Mouse (Mus musculus) CH12.LX (cell line): Measurements from ENCODE around the gene Ren1. TPM values are rescaled to one million over a fixed set of nuclear protein-coding genes. Genes with fewer than 3 reads are reported as not detected.

Source experiments
- DNase-seq: peaks from one replicate; pipeline ENCODE4 v3.0.0-alpha.2; 2013; ENCODE audit errors: extremely low read depth
- H3K27ac ChIP-seq: 2 replicates; pipeline ENCODE4 v1.5.1; 2012; ENCODE audit warnings: low read depth, mild to moderate bottlenecking, control low read depth, moderate library complexity; ENCODE audit not compliant: insufficient read depth
- H3K27me3 ChIP-seq: replicated peaks from 2 replicates; pipeline ENCODE3; 2012; ENCODE audit warnings: inconsistent platforms
- H3K36me3 ChIP-seq, 2 experiments: replicated peaks in 1 of 2; 2 replicates each; pipeline versions ENCODE3 to v1.6.1; 2012; ENCODE audit warnings: inconsistent platforms in 1 of 2, low read length in 1 of 2, mild to moderate bottlenecking in 1 of 2, mixed read lengths in 1 of 2, moderate library complexity in 1 of 2; ENCODE audit not compliant: control insufficient read depth in 1 of 2, insufficient read depth in 1 of 2
- H3K4me1 ChIP-seq, 2 experiments: 2 replicates each; pipeline ENCODE4 v1.6.1; 2012; ENCODE audit warnings: inconsistent platforms in 1 of 2, moderate library complexity in 1 of 2; ENCODE audit not compliant: insufficient read depth in 2 of 2, control insufficient read depth in 1 of 2
- H3K4me2 ChIP-seq: 2 replicates; pipeline ENCODE4 v1.6.1; 2012; ENCODE audit warnings: low read depth, mild to moderate bottlenecking, control low read depth; ENCODE audit not compliant: poor library complexity, insufficient read depth, severe bottlenecking
- H3K4me3 ChIP-seq, 3 experiments: fragments of 150-350 bp in 1 of 3; sonication (generic) in 1 of 3; replicated peaks in 1 of 3; 2 replicates each; pipeline versions ENCODE3 to v1.5.1; 2011 to 2012; ENCODE audit warnings: low read depth in 2 of 3, low read length in 2 of 3, mild to moderate bottlenecking in 2 of 3, moderate library complexity in 2 of 3, control low read depth in 1 of 3, improper control_type of control experiment in 1 of 3, inconsistent platforms in 1 of 3, mixed read lengths in 1 of 3; ENCODE audit not compliant: poor library complexity in 1 of 3
- H3K79me2 ChIP-seq: replicated peaks from 2 replicates; pipeline ENCODE4 v1.6.1; 2012; ENCODE audit warnings: mild to moderate bottlenecking, moderate library complexity; ENCODE audit not compliant: control insufficient read depth, poor library complexity, insufficient read depth, severe bottlenecking; ENCODE audit errors: extremely low read depth
- H3K9ac ChIP-seq: 2 replicates; pipeline ENCODE4 v1.6.1; 2012; ENCODE audit warnings: low read depth, mild to moderate bottlenecking, control low read depth, moderate library complexity; ENCODE audit not compliant: insufficient read depth
- H3K9me3 ChIP-seq: replicated peaks from 2 replicates; pipeline ENCODE3; 2012; ENCODE audit warnings: low read length, inconsistent platforms, mixed read lengths
- CHD1 ChIP-seq: IDR thresholded peaks from 2 replicates; pipeline ENCODE4 v1.6.1; 2012; ENCODE audit warnings: low read depth, low read length, improper control_type of control experiment, inconsistent platforms
- CHD2 ChIP-seq: IDR thresholded peaks from 2 replicates; pipeline ENCODE4 v1.6.1; 2011; ENCODE audit warnings: low read length, improper control_type of control experiment
- CTCF ChIP-seq, 2 experiments: IDR thresholded peaks in 1 of 2; conservative IDR thresholded peaks in 1 of 2; 2 replicates each; pipeline ENCODE4 v1.5.1; 2011 to 2012; ENCODE audit warnings: low read depth in 2 of 2, low read length in 2 of 2, improper control_type of control experiment in 1 of 2, inconsistent platforms in 1 of 2, mild to moderate bottlenecking in 1 of 2, moderate library complexity in 1 of 2
- E2F4 ChIP-seq: IDR thresholded peaks from 2 replicates; pipeline ENCODE4 v1.6.1; 2011; ENCODE audit warnings: low read depth, low read length, improper control_type of control experiment; ENCODE audit not compliant: insufficient replicate concordance
- ELF1 ChIP-seq: IDR thresholded peaks from 2 replicates; pipeline ENCODE4 v1.6.1; 2014; ENCODE audit warnings: low read depth, mild to moderate bottlenecking, inconsistent platforms, low read length, improper control_type of control experiment
- ETS1 ChIP-seq: conservative IDR thresholded peaks from 2 replicates; pipeline ENCODE4 v1.6.1; 2012; ENCODE audit warnings: low read depth, mild to moderate bottlenecking, inconsistent platforms, low read length, improper control_type of control experiment, moderate library complexity
- GABPA ChIP-seq: IDR thresholded peaks from 2 replicates; pipeline ENCODE4 v1.6.1; 2012; ENCODE audit warnings: low read depth, low read length, improper control_type of control experiment, inconsistent platforms; ENCODE audit not compliant: insufficient replicate concordance
- HCFC1 ChIP-seq: IDR thresholded peaks from 2 replicates; pipeline ENCODE4 v1.6.1; 2012; ENCODE audit warnings: low read depth, mild to moderate bottlenecking, inconsistent platforms, low read length, improper control_type of control experiment
- JUND ChIP-seq: conservative IDR thresholded peaks from 2 replicates; pipeline ENCODE4 v1.6.1; 2011; ENCODE audit warnings: low read depth, low read length, improper control_type of control experiment
- KAT2A ChIP-seq: IDR thresholded peaks from 2 replicates; pipeline ENCODE4 v1.6.1; 2012; ENCODE audit warnings: low read length, improper control_type of control experiment, inconsistent platforms; ENCODE audit not compliant: insufficient replicate concordance
- MAX ChIP-seq: IDR thresholded peaks from 2 replicates; pipeline ENCODE4 v1.6.1; 2011; ENCODE audit warnings: low read length, improper control_type of control experiment
- MYC ChIP-seq: IDR thresholded peaks from 2 replicates; pipeline ENCODE4 v1.6.1; 2011; ENCODE audit warnings: low read depth, mild to moderate bottlenecking, improper control_type of control experiment, low read length
- NELFE ChIP-seq: IDR thresholded peaks from 2 replicates; pipeline ENCODE4 v1.6.1; 2011; ENCODE audit warnings: low read depth, low read length, improper control_type of control experiment
- PAX5 ChIP-seq: IDR thresholded peaks from 2 replicates; pipeline ENCODE4 v1.6.1; 2012; ENCODE audit warnings: low read length, inconsistent platforms, mixed read lengths
- POLR2AphosphoS2 ChIP-seq: IDR thresholded peaks from 2 replicates; pipeline ENCODE4 v1.6.1; 2011; ENCODE audit warnings: low read depth, low read length, improper control_type of control experiment
- RAD21 ChIP-seq: IDR thresholded peaks from 2 replicates; pipeline ENCODE4 v1.6.1; 2011; ENCODE audit warnings: low read depth, mild to moderate bottlenecking, low read length, improper control_type of control experiment, moderate library complexity
- RCOR1 ChIP-seq: conservative IDR thresholded peaks from 2 replicates; pipeline ENCODE4 v1.6.1; 2012; ENCODE audit warnings: low read depth, mild to moderate bottlenecking, inconsistent platforms, low read length, improper control_type of control experiment
- SIN3A ChIP-seq: IDR thresholded peaks from 2 replicates; pipeline ENCODE4 v1.6.1; 2012; ENCODE audit warnings: low read length, improper control_type of control experiment, inconsistent platforms
- TBP ChIP-seq: conservative IDR thresholded peaks from 2 replicates; pipeline ENCODE4 v1.6.1; 2011; ENCODE audit warnings: low read depth, low read length, improper control_type of control experiment
- TCF12 ChIP-seq: IDR thresholded peaks from 2 replicates; pipeline ENCODE4 v1.6.1; 2014; ENCODE audit warnings: low read depth, mild to moderate bottlenecking, inconsistent platforms, low read length, improper control_type of control experiment
- USF1 ChIP-seq: IDR thresholded peaks from 2 replicates; pipeline ENCODE4 v1.6.1; 2014; ENCODE audit warnings: low read depth, mild to moderate bottlenecking, inconsistent platforms, low read length, improper control_type of control experiment
- ZKSCAN1 ChIP-seq: IDR thresholded peaks from 2 replicates; pipeline ENCODE4 v1.6.1; 2012; ENCODE audit warnings: low read depth, inconsistent platforms, low read length, improper control_type of control experiment, borderline replicate concordance
- dilution Hi-C: fragments of 300-500 bp; cut with MboI; formaldehyde crosslinking; loops from 2 replicates; pipeline ENCODE4 v1.14.3; 2020; ENCODE audit warnings: low sequenced_read_pairs; ENCODE audit not compliant: extremely low pct_unique_long_range_greater_than_20kb, extremely low pct_ligation_motif_present
- in situ Hi-C: fragments of 300-500 bp; cut with MboI; formaldehyde crosslinking; loops from 3 replicates; pipeline ENCODE4 v1.14.3; 2019; ENCODE audit warnings: low sequenced_read_pairs, low pct_ligation_motif_present, low pct_unique_long_range_greater_than_20kb, mixed read lengths
- polyA plus RNA-seq: library from polyadenylated mRNA; unstranded; fragments of >175 nt; gene quantifications from 2 replicates; pipeline ENCODE4 v1.2.1, GENCODE M21; 2012; ENCODE audit warnings: low read depth; ENCODE audit not compliant: insufficient read length
- total RNA-seq, 2 experiments: library from RNA; depleted of rRNA; stranded (reverse); fragments of 300-350 nt in 1 of 2; fragments of >200 nt in 1 of 2; gene quantifications; 2 replicates each; pipeline ENCODE4 v1.2.3; 2012 to 2014

Ren1 gene
- 0.08 TPM in 1 of 2 replicates, not detected in the other for total RNA-seq (2012; rRNA removed)
- total RNA-seq (2014; rRNA removed) = not detected in 2 replicates
- not detected in 2 replicates for polyA plus RNA-seq

DNA sequence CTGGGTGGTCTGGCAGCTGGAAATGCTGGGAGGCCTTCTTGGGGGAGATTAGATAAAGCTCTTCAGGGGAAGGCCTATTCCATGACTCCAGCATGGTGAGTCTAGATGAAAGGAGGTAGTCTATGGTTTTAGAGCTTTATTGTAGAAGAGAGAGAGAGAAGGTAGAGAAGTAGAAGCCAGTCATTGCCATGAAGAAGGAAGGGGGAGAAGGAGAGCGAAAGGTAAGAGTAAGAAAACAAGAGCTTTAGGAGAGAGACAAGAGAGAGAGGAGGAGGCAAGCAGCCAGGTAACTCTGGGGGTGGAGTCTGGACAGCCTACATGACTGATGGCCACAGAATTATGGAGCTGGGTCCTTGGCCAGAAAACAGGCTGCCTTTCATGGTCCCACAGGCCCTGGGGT lies at the start of gene Ren1:
TSS of gene Ren1 (plus strand) at position 301 of the 400 bp plus-strand sequence.
- no peaks in the 10 kb centered on the region for H3K9me3 ChIP-seq
- H3K9ac ChIP-seq = no peak within 1 kb of the TSS
- no peak within 1 kb of the TSS for H3K4me3 ChIP-seq
- no peaks in the 10 kb centered on the region for H3K36me3 ChIP-seq
- no peak within 1 kb of the TSS for H3K27ac ChIP-seq
- no peak within 1 kb of the TSS for H3K4me2 ChIP-seq
- DNase-seq = no peak
- peaks cover 64% of the 10 kb centered on the region for H3K27me3 ChIP-seq
- dilution Hi-C loops = no loop called here
- no peak for TF ChIP-seq POLR2AphosphoS2
- no peak for TF ChIP-seq ZKSCAN1
- no peak for TF ChIP-seq KAT2A
- no peak for TF ChIP-seq ETS1
- no peak for TF ChIP-seq CHD1
- TF ChIP-seq CTCF (conservative IDR thresholded peaks at IDR 0.05 in 1 of 2, IDR thresholded peaks at IDR 0.05 in 1 of 2; ENCODE audit: low read depth in 2 of 2, low read length in 2 of 2) = no peak
- TF ChIP-seq E2F4 = no peak
- TF ChIP-seq JUND = no peak
- TF ChIP-seq MYC = no peak
- TF ChIP-seq CHD2 = no peak
- TF ChIP-seq TCF12 = no peak
- no peak for TF ChIP-seq SIN3A
- TF ChIP-seq, all 38 proteins: peak for 0
- Histone ChIP-seq H3K79me2 (no peaks in the 10 kb centered on the region), H3K4me1 (peaks cover 20 to 28% of the 10 kb centered on the region in 2 experiments)
- in situ Hi-C loops = loop anchor here (5.0 to 25.0 kb wide), 2 partner anchors 33 to 313 kb away; partner anchors contain the start of genes Mdm4 and Pik3c2b

DNA sequence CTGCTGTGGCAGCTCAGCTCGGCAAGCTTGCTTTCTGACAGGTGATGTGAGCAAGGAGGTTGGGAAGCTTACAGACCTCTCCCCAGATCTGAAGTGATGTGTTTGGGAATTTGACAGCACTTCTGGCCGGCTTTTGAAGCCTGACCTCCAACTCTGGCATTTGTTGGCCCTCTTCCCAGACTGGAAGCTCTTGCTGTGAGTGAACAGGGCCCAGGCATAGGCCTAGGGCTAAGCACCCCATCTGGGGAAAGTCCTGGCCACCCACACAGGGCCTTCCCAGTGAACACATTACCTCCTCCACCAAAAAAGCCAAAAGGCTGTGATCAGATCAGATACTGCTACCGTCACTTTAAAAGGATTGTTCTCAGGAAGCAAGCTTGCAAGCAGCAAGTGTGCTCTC lies 47.8 kb upstream of the Ren1 start:
- Histone ChIP-seq H3K4me1 (no peaks in the 10 kb centered on the region), H3K9me3 (peaks cover 4% of the 10 kb centered on the region), H3K79me2 (no peaks in the 10 kb centered on the region), H3K27me3 (peaks cover 76% of the 10 kb centered on the region), H3K9ac (no peak overlapping the region), H3K4me3 (no peak overlapping the region), H3K4me2 (no peak overlapping the region), H3K36me3 (no peaks in the 10 kb centered on the region), H3K27ac (no peak overlapping the region)
- DNase-seq = no peak
- TF ChIP-seq CTCF (conservative IDR thresholded peaks at IDR 0.05 in 1 of 2, IDR thresholded peaks at IDR 0.05 in 1 of 2; ENCODE audit: low read depth in 2 of 2, low read length in 2 of 2) = no peak
- TF ChIP-seq ZKSCAN1 = no peak
- TF ChIP-seq NELFE = no peak
- TF ChIP-seq ELF1 = no peak
- no peak for TF ChIP-seq RCOR1
- no peak for TF ChIP-seq PAX5
- no peak for TF ChIP-seq CHD1
- no peak for TF ChIP-seq RAD21
- TF ChIP-seq TBP = no peak
- no peak for TF ChIP-seq JUND
- no peak for TF ChIP-seq TCF12
- TF ChIP-seq GABPA = no peak
- no peak for TF ChIP-seq USF1
- TF ChIP-seq MAX = no peak
- no peak for TF ChIP-seq KAT2A
- TF ChIP-seq HCFC1 = no peak
- in situ Hi-C loops = loop anchor here (5.0 kb wide), 1 partner anchor 125 kb away; no protein-coding TSS in a partner anchor
- dilution Hi-C loops = no loop called here
